Mouse (Mus musculus) CH12.LX (cell line): ENCODE results near the gene Etl4. TPM values are rescaled to one million over a fixed set of nuclear protein-coding genes. Genes with fewer than 3 reads are reported as not detected.

Source experiments
- DNase-seq: peaks from one replicate; pipeline ENCODE4 v3.0.0-alpha.2; 2013; ENCODE audit errors: extremely low read depth
- H3K27ac ChIP-seq: 2 replicates; pipeline ENCODE4 v1.5.1; 2012; ENCODE audit warnings: low read depth, mild to moderate bottlenecking, control low read depth, moderate library complexity; ENCODE audit not compliant: insufficient read depth
- H3K27me3 ChIP-seq: replicated peaks from 2 replicates; pipeline ENCODE3; 2012; ENCODE audit warnings: inconsistent platforms
- H3K36me3 ChIP-seq, 2 experiments: replicated peaks in 1 of 2; 2 replicates each; pipeline versions ENCODE3 to v1.6.1; 2012; ENCODE audit warnings: inconsistent platforms in 1 of 2, low read length in 1 of 2, mild to moderate bottlenecking in 1 of 2, mixed read lengths in 1 of 2, moderate library complexity in 1 of 2; ENCODE audit not compliant: control insufficient read depth in 1 of 2, insufficient read depth in 1 of 2
- H3K4me1 ChIP-seq, 2 experiments: 2 replicates each; pipeline ENCODE4 v1.6.1; 2012; ENCODE audit warnings: inconsistent platforms in 1 of 2, moderate library complexity in 1 of 2; ENCODE audit not compliant: insufficient read depth in 2 of 2, control insufficient read depth in 1 of 2
- H3K4me2 ChIP-seq: 2 replicates; pipeline ENCODE4 v1.6.1; 2012; ENCODE audit warnings: low read depth, mild to moderate bottlenecking, control low read depth; ENCODE audit not compliant: poor library complexity, insufficient read depth, severe bottlenecking
- H3K4me3 ChIP-seq, 3 experiments: fragments of 150-350 bp in 1 of 3; sonication (generic) in 1 of 3; replicated peaks in 1 of 3; 2 replicates each; pipeline versions ENCODE3 to v1.5.1; 2011 to 2012; ENCODE audit warnings: low read depth in 2 of 3, low read length in 2 of 3, mild to moderate bottlenecking in 2 of 3, moderate library complexity in 2 of 3, control low read depth in 1 of 3, improper control_type of control experiment in 1 of 3, inconsistent platforms in 1 of 3, mixed read lengths in 1 of 3; ENCODE audit not compliant: poor library complexity in 1 of 3
- H3K79me2 ChIP-seq: replicated peaks from 2 replicates; pipeline ENCODE4 v1.6.1; 2012; ENCODE audit warnings: mild to moderate bottlenecking, moderate library complexity; ENCODE audit not compliant: control insufficient read depth, poor library complexity, insufficient read depth, severe bottlenecking; ENCODE audit errors: extremely low read depth
- H3K9ac ChIP-seq: 2 replicates; pipeline ENCODE4 v1.6.1; 2012; ENCODE audit warnings: low read depth, mild to moderate bottlenecking, control low read depth, moderate library complexity; ENCODE audit not compliant: insufficient read depth
- H3K9me3 ChIP-seq: replicated peaks from 2 replicates; pipeline ENCODE3; 2012; ENCODE audit warnings: low read length, inconsistent platforms, mixed read lengths
- CTCF ChIP-seq, 2 experiments: IDR thresholded peaks in 1 of 2; conservative IDR thresholded peaks in 1 of 2; 2 replicates each; pipeline ENCODE4 v1.5.1; 2011 to 2012; ENCODE audit warnings: low read depth in 2 of 2, low read length in 2 of 2, improper control_type of control experiment in 1 of 2, inconsistent platforms in 1 of 2, mild to moderate bottlenecking in 1 of 2, moderate library complexity in 1 of 2
- ELF1 ChIP-seq: IDR thresholded peaks from 2 replicates; pipeline ENCODE4 v1.6.1; 2014; ENCODE audit warnings: low read depth, mild to moderate bottlenecking, inconsistent platforms, low read length, improper control_type of control experiment
- EP300 ChIP-seq: IDR thresholded peaks from 2 replicates; pipeline ENCODE4 v1.6.1; 2011; ENCODE audit warnings: low read length, improper control_type of control experiment
- ETS1 ChIP-seq: conservative IDR thresholded peaks from 2 replicates; pipeline ENCODE4 v1.6.1; 2012; ENCODE audit warnings: low read depth, mild to moderate bottlenecking, inconsistent platforms, low read length, improper control_type of control experiment, moderate library complexity
- GABPA ChIP-seq: IDR thresholded peaks from 2 replicates; pipeline ENCODE4 v1.6.1; 2012; ENCODE audit warnings: low read depth, low read length, improper control_type of control experiment, inconsistent platforms; ENCODE audit not compliant: insufficient replicate concordance
- HCFC1 ChIP-seq: IDR thresholded peaks from 2 replicates; pipeline ENCODE4 v1.6.1; 2012; ENCODE audit warnings: low read depth, mild to moderate bottlenecking, inconsistent platforms, low read length, improper control_type of control experiment
- IRF4 ChIP-seq: IDR thresholded peaks from 2 replicates; pipeline ENCODE4 v1.6.1; 2014; ENCODE audit warnings: low read depth, mild to moderate bottlenecking, inconsistent platforms, low read length, improper control_type of control experiment
- JUN ChIP-seq: IDR thresholded peaks from 2 replicates; pipeline ENCODE4 v1.6.1; 2011; ENCODE audit warnings: low read depth, mild to moderate bottlenecking, low read length, improper control_type of control experiment, moderate library complexity; ENCODE audit not compliant: insufficient read depth
- JUND ChIP-seq: conservative IDR thresholded peaks from 2 replicates; pipeline ENCODE4 v1.6.1; 2011; ENCODE audit warnings: low read depth, low read length, improper control_type of control experiment
- KAT2A ChIP-seq: IDR thresholded peaks from 2 replicates; pipeline ENCODE4 v1.6.1; 2012; ENCODE audit warnings: low read length, improper control_type of control experiment, inconsistent platforms; ENCODE audit not compliant: insufficient replicate concordance
- MAFK ChIP-seq: IDR thresholded peaks from 2 replicates; pipeline ENCODE4 v1.6.1; 2011; ENCODE audit warnings: low read length, improper control_type of control experiment; ENCODE audit not compliant: insufficient replicate concordance
- MAZ ChIP-seq: IDR thresholded peaks from 2 replicates; pipeline ENCODE4 v1.6.1; 2012; ENCODE audit warnings: low read depth, mild to moderate bottlenecking, inconsistent platforms, low read length, improper control_type of control experiment, moderate library complexity
- MXI1 ChIP-seq: IDR thresholded peaks from 2 replicates; pipeline ENCODE4 v1.6.1; 2011; ENCODE audit warnings: mild to moderate bottlenecking, low read depth, low read length, improper control_type of control experiment
- NELFE ChIP-seq: IDR thresholded peaks from 2 replicates; pipeline ENCODE4 v1.6.1; 2011; ENCODE audit warnings: low read depth, low read length, improper control_type of control experiment
- PAX5 ChIP-seq: IDR thresholded peaks from 2 replicates; pipeline ENCODE4 v1.6.1; 2012; ENCODE audit warnings: low read length, inconsistent platforms, mixed read lengths
- POLR2AphosphoS2 ChIP-seq: IDR thresholded peaks from 2 replicates; pipeline ENCODE4 v1.6.1; 2011; ENCODE audit warnings: low read depth, low read length, improper control_type of control experiment
- RAD21 ChIP-seq: IDR thresholded peaks from 2 replicates; pipeline ENCODE4 v1.6.1; 2011; ENCODE audit warnings: low read depth, mild to moderate bottlenecking, low read length, improper control_type of control experiment, moderate library complexity
- TCF12 ChIP-seq: IDR thresholded peaks from 2 replicates; pipeline ENCODE4 v1.6.1; 2014; ENCODE audit warnings: low read depth, mild to moderate bottlenecking, inconsistent platforms, low read length, improper control_type of control experiment
- UBTF ChIP-seq: IDR thresholded peaks from 2 replicates; pipeline ENCODE4 v1.6.1; 2012; ENCODE audit warnings: low read depth, mild to moderate bottlenecking, inconsistent platforms, low read length, improper control_type of control experiment, moderate library complexity
- USF1 ChIP-seq: IDR thresholded peaks from 2 replicates; pipeline ENCODE4 v1.6.1; 2014; ENCODE audit warnings: low read depth, mild to moderate bottlenecking, inconsistent platforms, low read length, improper control_type of control experiment
- dilution Hi-C: fragments of 300-500 bp; cut with MboI; formaldehyde crosslinking; loops from 2 replicates; pipeline ENCODE4 v1.14.3; 2020; ENCODE audit warnings: low sequenced_read_pairs; ENCODE audit not compliant: extremely low pct_unique_long_range_greater_than_20kb, extremely low pct_ligation_motif_present
- in situ Hi-C: fragments of 300-500 bp; cut with MboI; formaldehyde crosslinking; loops from 3 replicates; pipeline ENCODE4 v1.14.3; 2019; ENCODE audit warnings: low sequenced_read_pairs, low pct_ligation_motif_present, low pct_unique_long_range_greater_than_20kb, mixed read lengths
- polyA plus RNA-seq: library from polyadenylated mRNA; unstranded; fragments of >175 nt; gene quantifications from 2 replicates; pipeline ENCODE4 v1.2.1, GENCODE M21; 2012; ENCODE audit warnings: low read depth; ENCODE audit not compliant: insufficient read length
- total RNA-seq, 2 experiments: library from RNA; depleted of rRNA; stranded (reverse); fragments of 300-350 nt in 1 of 2; fragments of >200 nt in 1 of 2; gene quantifications; 2 replicates each; pipeline ENCODE4 v1.2.3; 2012 to 2014

Gene Etl4
- total and polyA plus RNA-seq, 3 experiments = 7.2 to 18.6 (median 11.7) TPM

- H3K9ac ChIP-seq = no peak overlapping the region
- H3K79me2 ChIP-seq = no peaks in the 10 kb centered on the region; the same call in 1 of the 2 replicates
- DNase-seq = no peak
- peak; percentile 88 for TF ChIP-seq IRF4
- no peak for TF ChIP-seq UBTF
- TF ChIP-seq JUN = peak; percentile 56; the same call in 1 of the 2 replicates
- TF ChIP-seq JUND = peak; percentile 89
- TF ChIP-seq EP300 = peak; percentile 86
- TF ChIP-seq ELF1 = peak; percentile 12; the same call in 1 of the 2 replicates
- TF ChIP-seq USF1 = no peak
- dilution Hi-C loops (no loop called here), in situ Hi-C loops (no loop called here)
- peaks cover 7% of the 10 kb centered on the region for H3K9me3 ChIP-seq
- H3K4me3 ChIP-seq = no peak overlapping the region
- H3K27ac ChIP-seq = no peak overlapping the region
- H3K27me3 ChIP-seq = no peaks in the 10 kb centered on the region
- H3K4me1 ChIP-seq = peaks cover 9 to 20% of the 10 kb centered on the region in 2 experiments; a peak in 2 of 4 replicates
- no peak overlapping the region; the same call in 1 of the 2 replicates for H3K4me2 ChIP-seq
- peaks cover 6 to 32% of the 10 kb centered on the region in 2 experiments for H3K36me3 ChIP-seq
Measured at GRCm38 (mm10) chr2:20571940-20572339, 662.4 kb downstream of the Etl4 start.

GRCm38 (mm10) chr2:20580331-20580730 is 670.8 kb downstream of the Etl4 start:
- Histone ChIP-seq H3K4me3 (no peak overlapping the region), H3K36me3 (peaks cover 3 to 30% of the 10 kb centered on the region in 2 experiments), H3K79me2 (0 out of 2 replicates have a peak, but pooled peaks cover 2% of the 10 kb centered on the region), H3K27me3 (no peaks in the 10 kb centered on the region), H3K27ac (no peak overlapping the region), H3K4me1 (peaks cover 9 to 37% of the 10 kb centered on the region in 2 experiments; a peak in 3 of 4 replicates), H3K4me2 (no peak overlapping the region), H3K9me3 (peaks cover 9% of the 10 kb centered on the region), H3K9ac (no peak overlapping the region)
- dilution Hi-C loops (no loop called here), in situ Hi-C loops (no loop called here)
- TF ChIP-seq UBTF (no peak), USF1 (no peak), POLR2AphosphoS2 (no peak), CTCF (conservative IDR thresholded peaks at IDR 0.05 in 1 of 2, IDR thresholded peaks at IDR 0.05 in 1 of 2; ENCODE audit: low read depth in 2 of 2, low read length in 2 of 2) (no peak), ELF1 (no peak), PAX5 (no peak), IRF4 (no peak), JUND (no peak), ETS1 (no peak), TCF12 (no peak)
- DNase-seq = no peak

- H3K4me1 ChIP-seq = peaks cover 12 to 60% of the 10 kb centered on the region in 2 experiments; a peak in 3 of 4 replicates
- TF ChIP-seq GABPA (no peak), PAX5 (no peak), CTCF (conservative IDR thresholded peaks at IDR 0.05 in 1 of 2, IDR thresholded peaks at IDR 0.05 in 1 of 2; ENCODE audit: low read depth in 2 of 2, low read length in 2 of 2) (no peak), MAZ (no peak), TCF12 (no peak), RAD21 (no peak), NELFE (no peak), KAT2A (no peak), MAFK (no peak), HCFC1 (no peak), ETS1 (no peak), MXI1 (no peak)
- H3K27me3 ChIP-seq = no peaks in the 10 kb centered on the region
- H3K27ac ChIP-seq = no peak overlapping the region
- H3K9ac ChIP-seq = no peak overlapping the region
- no peaks in the 10 kb centered on the region for H3K9me3 ChIP-seq
- no peak overlapping the region for H3K4me2 ChIP-seq
- H3K36me3 ChIP-seq = peaks cover 0 to 14% of the 10 kb centered on the region in 2 experiments
- no peak for DNase-seq
- dilution Hi-C loops (no loop called here), in situ Hi-C loops (no loop called here)
- H3K79me2 ChIP-seq = 0 out of 2 replicates have a peak, but pooled peaks cover 2% of the 10 kb centered on the region
- no peak overlapping the region for H3K4me3 ChIP-seq
Measured at GRCm38 (mm10) chr2:20583032-20583431, 673.5 kb downstream of the Etl4 start.
